Mouse (Mus musculus): ENCODE measurements around the gene Rarb.
"Not testable (repeated sequence)": the region's sequence is repeated elsewhere in the genome, so short reads cannot be mapped to it uniquely, and the experiment has no call there.

Rarb gene

GRCm38 (mm10) chr14:16818602-16819250, at the start of gene Rarb:
Gene Rarb (minus strand): TSS chr14:16819156.
- no peak for DNase-seq (ENCODE audit: low spot score)

GRCm38 (mm10) chr14:16842036-16842435, 23.1 kb upstream of the Rarb start:
- no peak for DNase-seq (ENCODE audit: low spot score)

- DNase-seq (ENCODE audit: low spot score) = no peak
Observed at GRCm38 (mm10) chr14:16841597-16841989, 22.6 kb upstream of the Rarb start.

- no peak for DNase-seq (ENCODE audit: low spot score)
Observed at GRCm38 (mm10) chr14:16840951-16841596, 22.1 kb upstream of the Rarb start.

- no peak for DNase-seq (ENCODE audit: low spot score)
Observed at GRCm38 (mm10) chr14:16840135-16840534, 21.2 kb upstream of the Rarb start.

- DNase-seq (ENCODE audit: low spot score) = no peak
Observed at GRCm38 (mm10) chr14:16815096-16815741, 3.7 kb downstream of the Rarb start.

GRCm38 (mm10) chr14:16806155-16806554, 12.8 kb downstream of the Rarb start:
- no peak for DNase-seq (ENCODE audit: low spot score)

- no peak for DNase-seq (ENCODE audit: low spot score)
Observed at GRCm38 (mm10) chr14:16790161-16790560, 28.8 kb downstream of the Rarb start.

GRCm38 (mm10) chr14:16781942-16782541, 36.9 kb downstream of the Rarb start:
- no peak for DNase-seq (ENCODE audit: low spot score)

GRCm38 (mm10) chr14:16776723-16777381, 42.1 kb downstream of the Rarb start:
- DNase-seq (ENCODE audit: low spot score) = no peak

GRCm38 (mm10) chr14:16772927-16773326, 46.0 kb downstream of the Rarb start:
- DNase-seq (ENCODE audit: low spot score) = no peak

- DNase-seq (ENCODE audit: low spot score) = no peak
Observed at GRCm38 (mm10) chr14:16765891-16766290, 53.1 kb downstream of the Rarb start.

- no peak for DNase-seq (ENCODE audit: low spot score)
Observed at GRCm38 (mm10) chr14:16762773-16763172, 56.2 kb downstream of the Rarb start.

- no peak for DNase-seq (ENCODE audit: low spot score)
Observed at GRCm38 (mm10) chr14:16758773-16759434, 60.1 kb downstream of the Rarb start.

- DNase-seq (ENCODE audit: low spot score) = not testable (repeated sequence)
Observed at GRCm38 (mm10) chr14:16755601-16756000, 63.4 kb downstream of the Rarb start.

- DNase-seq (ENCODE audit: low spot score) = no peak
Observed at GRCm38 (mm10) chr14:16752648-16753047, 66.3 kb downstream of the Rarb start.

- DNase-seq (ENCODE audit: low spot score) = no peak
Observed at GRCm38 (mm10) chr14:16746982-16747578, 71.9 kb downstream of the Rarb start.

GRCm38 (mm10) chr14:16740982-16741739, 77.8 kb downstream of the Rarb start:
- DNase-seq (ENCODE audit: low spot score) = no peak

- no peak for DNase-seq (ENCODE audit: low spot score)
Observed at GRCm38 (mm10) chr14:16738538-16738937, 80.4 kb downstream of the Rarb start.

GRCm38 (mm10) chr14:16737781-16738180, 81.2 kb downstream of the Rarb start:
- no peak for DNase-seq (ENCODE audit: low spot score)

Measured in urinary bladder, postnatal 25 days (tissue).